Mouse (Mus musculus) ES-E14 (cell line): ENCODE results near the gene Ptprm. TPM values are rescaled to one million over a fixed set of nuclear protein-coding genes. Genes with fewer than 3 reads are reported as not detected.

ENCODE experiments used
- DNase-seq: peaks from one replicate; pipeline ENCODE4 v3.0.0-alpha.2; 2013; ENCODE audit warnings: low read depth, low spot score
- H3K27ac ChIP-seq: 2 replicates; pipeline ENCODE4 v1.5.1; 2012; ENCODE audit warnings: low read depth, mild to moderate bottlenecking, low read length, moderate library complexity, mixed read lengths; ENCODE audit not compliant: poor library complexity, insufficient read depth, severe bottlenecking
- H3K36me3 ChIP-seq: 2 replicates; pipeline ENCODE4 v1.6.1; 2012; ENCODE audit warnings: mild to moderate bottlenecking, low read length, moderate library complexity, mixed read lengths; ENCODE audit not compliant: control insufficient read depth, poor library complexity, insufficient read depth, severe bottlenecking
- H3K4me1 ChIP-seq, 2 experiments: fragments of 150-350 bp in 1 of 2; sonication (generic) in 1 of 2; 2 replicates each; pipeline ENCODE4 v1.6.1; 2012; ENCODE audit warnings: low read length in 2 of 2, mild to moderate bottlenecking in 1 of 2, mixed read lengths in 1 of 2; ENCODE audit not compliant: control insufficient read depth in 2 of 2, insufficient read depth in 2 of 2, poor library complexity in 1 of 2
- H3K4me3 ChIP-seq, 2 experiments: fragments of 150-350 bp in 1 of 2; sonication (generic) in 1 of 2; 2 replicates each; pipeline ENCODE4 v1.5.1; 2012; ENCODE audit warnings: low read length in 2 of 2, low read depth in 1 of 2, mild to moderate bottlenecking in 1 of 2, mixed read lengths in 1 of 2; ENCODE audit not compliant: insufficient read depth in 1 of 2, poor library complexity in 1 of 2, severe bottlenecking in 1 of 2
- H3K9ac ChIP-seq: 2 replicates; pipeline ENCODE4 v1.6.1; 2012; ENCODE audit warnings: low read depth, mild to moderate bottlenecking, low read length, mixed read lengths; ENCODE audit not compliant: poor library complexity, insufficient read depth, severe bottlenecking
- H3K9me3 ChIP-seq: fragments of 150-350 bp; sonication (generic); 2 replicates; pipeline ENCODE4 v1.6.1; 2012; ENCODE audit warnings: low read depth, mild to moderate bottlenecking, low read length; ENCODE audit not compliant: control insufficient read depth, insufficient read depth
- CHD2 ChIP-seq: IDR thresholded peaks from 2 replicates; pipeline ENCODE4 v1.6.1; 2014; ENCODE audit warnings: mild to moderate bottlenecking, low read depth, low read length, inconsistent platforms
- HCFC1 ChIP-seq: IDR thresholded peaks from 2 replicates; pipeline ENCODE4 v1.6.1; 2012; ENCODE audit warnings: low read length, inconsistent platforms, borderline replicate concordance; ENCODE audit not compliant: insufficient read depth
- MAFK ChIP-seq: IDR thresholded peaks from 2 replicates; pipeline ENCODE4 v1.6.1; 2014; ENCODE audit warnings: mild to moderate bottlenecking, low read depth, low read length, inconsistent platforms; ENCODE audit not compliant: insufficient read depth
- ZC3H11A ChIP-seq: IDR thresholded peaks from 2 replicates; pipeline ENCODE4 v1.6.1; 2012; ENCODE audit warnings: low read depth, mild to moderate bottlenecking, inconsistent platforms, low read length, borderline replicate concordance
- ZNF384 ChIP-seq: IDR thresholded peaks from 2 replicates; pipeline ENCODE4 v1.6.1; 2012; ENCODE audit warnings: low read depth, low read length, inconsistent platforms
- in situ Hi-C, 2 experiments: fragments of 600-800 bp; cut with MboI; formaldehyde crosslinking; loops; one replicate each; pipeline ENCODE4 v1.15.1; 2025; ENCODE audit warnings: low sequenced_read_pairs in 2 of 2, inconsistent platforms in 1 of 2; ENCODE audit not compliant: unreplicated experiment in 2 of 2
- total RNA-seq: library from RNA; depleted of rRNA; stranded (reverse); fragments of 300-350 nt; gene quantifications from 2 replicates; pipeline ENCODE4 v1.2.3, GENCODE M21; 2012

The Ptprm gene
- total RNA-seq, 1 experiment = 2.9 TPM

DNA sequence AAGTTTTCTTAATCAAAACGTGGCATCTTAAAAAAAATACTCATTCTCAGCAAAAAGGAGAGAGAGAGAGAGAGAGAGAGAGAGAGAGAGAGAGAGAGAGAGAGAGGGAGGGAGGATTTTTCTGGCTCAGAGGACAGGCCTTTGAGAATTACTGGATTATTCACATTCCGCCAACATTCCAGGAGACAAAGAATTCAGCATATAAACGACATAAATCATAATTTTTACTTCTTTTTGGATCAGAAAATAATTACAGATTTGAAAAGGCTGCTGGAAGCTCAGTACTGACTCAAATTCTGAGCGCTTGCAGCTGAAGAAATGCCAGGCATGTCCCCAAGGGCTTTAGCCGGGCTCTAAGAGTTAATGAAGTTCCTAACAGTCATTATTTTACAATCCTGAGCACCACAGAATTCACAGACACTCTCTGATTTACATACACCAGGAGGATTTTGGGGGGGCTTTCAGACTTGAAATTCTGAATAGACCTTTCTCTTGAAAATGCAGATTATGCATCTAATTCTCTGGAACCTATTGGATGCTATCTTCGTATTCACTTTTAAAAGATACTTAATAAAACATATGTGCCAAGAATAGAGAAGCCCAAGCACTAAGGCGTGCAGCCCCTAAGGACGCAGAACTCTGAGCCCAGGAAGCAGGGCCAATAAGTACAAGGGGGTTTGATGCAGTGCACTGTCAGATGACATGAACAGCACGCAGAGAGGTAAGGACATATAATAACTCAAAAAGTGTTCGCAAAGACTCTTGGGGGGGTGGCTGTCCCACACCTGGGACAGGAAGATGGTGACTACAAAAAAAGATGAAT lies 112.1 kb downstream of the Ptprm start:
- Histone ChIP-seq H3K4me1 (no peaks in the 10 kb centered on the region), H3K36me3 (no peaks in the 10 kb centered on the region), H3K9ac (no peak overlapping the region), H3K4me3 (no peak overlapping the region), H3K27ac (no peak overlapping the region), H3K9me3 (no peaks in the 10 kb centered on the region)
- DNase-seq = no peak
- TF ChIP-seq MAFK = no peak
- TF ChIP-seq HCFC1 = no peak
- TF ChIP-seq CHD2 = no peak
- TF ChIP-seq ZC3H11A = no peak
- no peak for TF ChIP-seq ZNF384
- in situ Hi-C loops = no loop called here

DNA sequence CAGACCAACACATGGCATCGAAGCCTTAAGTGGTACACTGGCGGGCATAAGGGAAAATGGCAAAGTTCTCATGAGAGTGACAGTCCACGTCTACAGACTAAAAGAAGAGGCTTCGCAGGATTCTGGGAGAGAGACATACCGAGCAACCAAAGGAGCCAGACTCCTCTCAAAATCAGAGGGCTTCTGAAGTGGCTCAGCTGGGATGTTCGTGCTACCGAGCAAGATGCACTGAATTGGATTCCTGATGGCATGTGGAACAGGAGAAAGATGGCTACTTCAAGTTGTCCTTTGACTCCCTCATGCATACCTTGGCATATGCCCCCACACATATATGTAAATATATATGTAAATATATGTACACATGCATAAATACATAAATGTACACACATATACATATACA lies 115.4 kb downstream of the Ptprm start:
- TF ChIP-seq ZC3H11A (no peak), CHD2 (no peak), HCFC1 (no peak), ZNF384 (no peak), MAFK (no peak)
- H3K9me3 ChIP-seq = no peaks in the 10 kb centered on the region
- in situ Hi-C loops = no loop called here

GRCm38 (mm10) chr17:67237407-67237806 lies 116.8 kb downstream of the Ptprm start:
- no peak overlapping the region for H3K4me3 ChIP-seq
- no peak overlapping the region for H3K27ac ChIP-seq
- no peak overlapping the region for H3K9ac ChIP-seq
- no peaks in the 10 kb centered on the region for H3K36me3 ChIP-seq
- TF ChIP-seq ZC3H11A (no peak), CHD2 (no peak), ZNF384 (no peak), MAFK (no peak), HCFC1 (no peak)
- in situ Hi-C loops = no loop called here
- no peak for DNase-seq
- H3K9me3 ChIP-seq = no peaks in the 10 kb centered on the region
- H3K4me1 ChIP-seq = no peaks in the 10 kb centered on the region

More for the DNA sequence above, 115.4 kb downstream of the Ptprm start:
- no peak for DNase-seq
- Histone ChIP-seq H3K4me1 (no peaks in the 10 kb centered on the region), H3K4me3 (no peak overlapping the region), H3K36me3 (no peaks in the 10 kb centered on the region), H3K27ac (no peak overlapping the region), H3K9ac (no peak overlapping the region)

GRCm38 (mm10) chr17:67233063-67233462 lies 121.2 kb downstream of the Ptprm start:
- no peaks in the 10 kb centered on the region for H3K9me3 ChIP-seq
- no peak for DNase-seq
- in situ Hi-C loops = no loop called here
- H3K9ac ChIP-seq = no peak overlapping the region
- H3K27ac ChIP-seq = no peak overlapping the region
- H3K36me3 ChIP-seq = no peaks in the 10 kb centered on the region
- no peak for TF ChIP-seq MAFK
- H3K4me1 ChIP-seq = no peaks in the 10 kb centered on the region
- H3K4me3 ChIP-seq = no peak overlapping the region

DNA sequence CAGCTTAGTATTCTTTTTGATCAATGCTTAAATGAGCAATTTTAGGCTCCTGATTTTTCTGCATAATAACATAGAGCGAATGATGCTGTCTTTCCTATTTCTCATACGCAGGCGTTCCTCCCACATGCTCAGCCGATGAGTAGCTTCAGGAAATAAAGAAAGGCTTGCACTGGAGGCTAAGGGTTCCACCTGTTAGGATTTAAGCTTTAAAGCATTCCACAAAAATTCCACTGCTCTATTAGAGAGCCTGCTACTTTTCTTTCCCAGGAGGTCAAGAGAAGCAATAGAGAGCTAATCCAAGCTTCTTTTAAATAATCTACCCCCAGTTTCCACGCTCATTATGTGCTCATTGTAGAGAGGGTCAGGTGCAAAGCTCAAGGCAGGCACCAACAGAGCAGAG lies 127.3 kb downstream of the Ptprm start:
- in situ Hi-C loops = no loop called here
- TF ChIP-seq ZC3H11A = no peak
- no peak for TF ChIP-seq HCFC1
- no peak for TF ChIP-seq ZNF384
- no peak for TF ChIP-seq MAFK
- TF ChIP-seq CHD2 = no peak
- H3K27ac ChIP-seq = no peak overlapping the region
- H3K4me1 ChIP-seq = no peaks in the 10 kb centered on the region
- no peak overlapping the region for H3K9ac ChIP-seq
- H3K9me3 ChIP-seq = no peaks in the 10 kb centered on the region
- no peak overlapping the region for H3K4me3 ChIP-seq
- DNase-seq = no peak
- H3K36me3 ChIP-seq = no peaks in the 10 kb centered on the region
